Mouse (Mus musculus): ENCODE results near the gene Adssl1.

Gene Adssl1

GRCm38 (mm10) chr12:112653157-112653824 is 33.4 kb downstream of the Adssl1 start:
- DNase-seq (ENCODE audit: low spot score in 2 of 2) = peak; percentile 59 to 74

GRCm38 (mm10) chr12:112654076-112654475 is 34.2 kb downstream of the Adssl1 start:
- DNase-seq (ENCODE audit: low spot score in 2 of 2) = no peak

DNA sequence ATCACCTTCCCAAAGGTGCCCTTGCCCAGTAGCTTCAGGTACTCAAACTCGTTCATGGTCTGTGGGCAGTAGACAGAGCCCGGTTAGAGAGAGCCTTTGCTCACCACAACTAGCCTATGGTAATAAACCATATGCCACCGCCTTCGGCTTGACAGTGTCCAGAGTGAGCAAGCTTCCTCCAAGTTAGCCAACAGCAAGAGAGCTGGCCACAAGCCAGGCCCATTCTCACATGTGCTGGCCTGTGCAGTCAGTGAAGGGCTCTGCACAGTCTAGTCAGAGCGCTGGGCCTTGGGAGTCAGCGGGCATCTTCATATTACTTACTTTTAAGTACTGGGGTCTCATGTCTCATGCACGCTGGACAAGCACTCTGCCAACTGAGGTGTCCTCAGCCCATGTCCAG is 38.8 kb downstream of the Adssl1 start:
- no peak for DNase-seq (ENCODE audit: low spot score in 2 of 2)

GRCm38 (mm10) chr12:112659109-112659508 is 39.3 kb downstream of the Adssl1 start:
- DNase-seq (ENCODE audit: low spot score in 2 of 2) = no peak

DNA sequence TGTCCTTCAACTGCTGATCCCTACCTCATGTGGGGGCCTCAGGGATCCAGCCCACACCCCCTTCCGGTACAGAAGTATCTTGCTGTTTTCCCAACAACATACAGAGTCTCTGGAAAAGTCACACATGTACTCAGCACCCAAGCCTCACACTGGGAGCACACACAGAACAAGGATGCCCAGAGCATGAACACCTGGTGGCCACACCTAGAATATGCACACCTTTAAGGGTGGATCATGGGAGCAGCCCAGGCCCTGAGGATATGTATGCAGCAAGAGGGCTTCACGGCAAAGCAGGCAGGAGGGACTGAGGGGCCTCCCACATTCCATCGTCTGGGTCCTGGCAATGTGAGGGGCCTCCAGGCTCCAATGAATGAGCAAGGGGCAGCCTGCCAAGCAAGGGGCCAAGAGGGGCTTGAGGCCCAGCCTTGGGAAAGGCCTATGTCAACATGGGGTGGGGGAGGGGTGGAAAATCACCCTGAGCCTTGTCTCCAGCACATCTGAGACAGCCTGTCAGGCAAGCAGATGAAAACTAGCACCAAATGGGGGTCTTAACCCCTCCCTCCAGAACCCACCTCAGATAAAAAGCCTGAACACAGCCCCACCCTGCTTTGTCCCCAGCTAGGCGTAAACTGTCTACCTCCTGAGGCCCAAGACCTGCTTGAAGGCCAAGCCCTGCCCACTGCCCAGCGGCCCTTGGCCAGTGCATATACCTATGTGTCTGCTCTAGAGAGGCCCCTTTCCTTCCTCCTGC is 40.9 kb downstream of the Adssl1 start:
- DNase-seq (ENCODE audit: low spot score in 2 of 2) = no peak

GRCm38 (mm10) chr12:112661327-112661605 is 41.4 kb downstream of the Adssl1 start:
- DNase-seq (ENCODE audit: low spot score in 2 of 2) = no peak

DNA sequence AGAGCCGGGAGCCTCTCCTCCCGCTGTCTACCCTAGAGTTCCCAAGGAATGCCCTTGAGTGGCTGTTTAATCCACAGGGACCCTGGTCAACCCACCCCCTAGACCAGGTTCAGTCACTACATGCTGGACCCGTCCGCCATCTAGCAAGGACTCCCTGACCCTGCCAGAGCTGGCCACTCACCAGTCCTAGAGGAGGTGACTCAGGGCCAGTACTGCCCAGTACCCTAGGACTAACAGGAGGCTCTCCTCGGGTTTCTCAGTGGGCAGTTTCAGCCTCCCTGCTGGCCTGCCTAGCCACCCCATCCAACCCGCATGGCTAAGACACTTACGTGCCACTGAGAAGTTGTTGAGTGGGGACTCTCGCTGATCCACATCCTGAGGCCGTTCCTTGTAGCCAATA is 42.0 kb downstream of the Adssl1 start:
- no peak for DNase-seq (ENCODE audit: low spot score in 2 of 2)

- no peak for DNase-seq (ENCODE audit: low spot score in 2 of 2)
These were observed 43.5 kb downstream of the Adssl1 start for GRCm38 (mm10) chr12:112663303-112663702.

DNA sequence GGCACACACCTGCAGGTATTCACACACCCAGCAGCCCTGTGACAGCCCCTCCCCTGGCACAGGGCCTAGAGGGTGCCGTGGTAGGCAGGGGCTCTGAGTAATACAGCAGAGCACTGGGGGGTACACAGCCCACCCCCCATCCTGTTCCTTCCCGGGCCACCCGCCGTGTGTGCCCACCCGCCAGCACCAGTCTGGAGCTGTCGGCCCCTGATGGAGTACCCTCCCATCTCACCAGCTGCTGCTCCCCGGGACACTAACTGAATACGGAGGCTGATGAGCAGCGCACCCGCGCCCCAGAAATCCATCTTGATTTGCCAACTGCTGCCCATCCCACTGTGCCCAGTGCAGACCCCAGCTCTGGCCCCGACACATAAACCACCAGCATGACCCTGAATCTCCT is 43.9 kb downstream of the Adssl1 start:
- no peak for DNase-seq (ENCODE audit: low spot score in 2 of 2)

DNA sequence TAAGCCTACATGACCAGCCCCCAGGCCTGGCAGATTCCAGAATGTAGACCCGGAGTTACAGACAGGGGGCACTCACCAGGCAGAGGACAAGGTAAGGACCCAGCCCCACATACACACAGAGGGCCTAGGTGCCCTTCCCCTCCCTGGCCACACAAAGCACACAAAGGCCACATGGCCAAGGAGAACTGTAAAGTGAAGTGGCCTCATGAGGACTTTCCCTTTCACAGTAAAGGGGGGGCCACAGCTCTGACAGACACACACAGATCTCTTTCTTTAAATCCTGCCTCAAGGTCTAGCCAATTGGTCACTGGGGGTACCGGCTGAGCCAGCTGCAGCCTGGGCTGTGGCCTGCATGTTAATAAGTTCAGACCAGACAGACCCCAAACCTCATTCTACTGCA is 44.3 kb downstream of the Adssl1 start:
- no peak for DNase-seq (ENCODE audit: low spot score in 2 of 2)

DNA sequence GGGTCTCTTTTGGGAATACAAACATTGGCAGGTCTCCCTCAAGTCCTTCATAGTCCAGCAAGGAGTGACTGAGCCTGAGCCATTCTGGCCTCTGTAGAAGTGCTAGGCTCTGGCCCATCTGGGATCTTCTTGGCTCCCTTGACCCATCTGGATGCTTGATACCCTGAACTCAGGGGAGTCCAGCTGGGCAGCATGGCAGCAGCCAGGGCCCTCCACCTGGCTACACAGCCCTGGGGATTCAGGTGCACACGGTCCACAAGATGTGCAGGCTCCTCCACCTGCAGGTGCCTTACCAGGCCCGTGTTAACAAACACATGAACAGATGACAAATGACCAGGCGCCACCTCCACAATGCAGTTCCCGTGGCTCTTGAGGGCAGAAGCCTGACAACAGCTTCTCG is 44.8 kb downstream of the Adssl1 start:
- DNase-seq (ENCODE audit: low spot score in 2 of 2) = no peak

- DNase-seq (ENCODE audit: low spot score in 2 of 2) = peak; percentile 60 to 67
These were observed 45.6 kb downstream of the Adssl1 start for GRCm38 (mm10) chr12:112665445-112665844.

GRCm38 (mm10) chr12:112665881-112666544 is 46.2 kb downstream of the Adssl1 start:
- no peak for DNase-seq (ENCODE audit: low spot score in 2 of 2)

DNA sequence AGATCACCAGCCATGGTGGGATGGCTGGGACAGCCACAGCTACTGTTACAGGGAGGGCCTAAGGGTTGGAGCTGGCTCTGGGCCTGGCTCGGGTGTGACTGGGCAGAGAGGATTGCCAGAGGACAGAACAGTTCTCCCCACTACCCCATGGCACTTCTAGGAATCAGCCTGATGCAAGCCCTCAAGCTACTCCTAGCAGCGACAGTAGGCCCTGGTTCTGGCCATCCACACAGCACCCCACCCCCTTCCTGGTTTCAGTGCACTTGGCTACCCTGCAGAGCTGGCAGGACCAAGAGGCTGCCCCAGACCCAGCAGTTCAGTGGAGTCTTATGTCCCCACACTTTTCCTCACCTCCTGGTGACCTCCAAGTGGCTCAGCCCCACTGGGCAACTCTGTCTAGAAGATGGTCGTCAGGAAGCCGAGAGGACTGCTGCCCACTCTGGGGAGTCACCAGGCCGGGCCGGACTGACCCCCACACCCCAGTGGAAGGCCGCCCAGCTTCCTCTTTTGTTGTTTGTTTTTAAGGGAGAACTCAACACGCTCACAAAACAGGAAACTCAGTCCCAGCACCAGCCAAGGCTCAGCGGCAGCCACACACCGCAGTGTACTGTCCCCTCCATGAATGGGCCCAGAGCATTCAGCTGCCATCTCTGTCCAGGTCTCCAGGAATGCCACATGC is 47.9 kb downstream of the Adssl1 start:
- DNase-seq (ENCODE audit: low spot score in 2 of 2) = no peak

DNA sequence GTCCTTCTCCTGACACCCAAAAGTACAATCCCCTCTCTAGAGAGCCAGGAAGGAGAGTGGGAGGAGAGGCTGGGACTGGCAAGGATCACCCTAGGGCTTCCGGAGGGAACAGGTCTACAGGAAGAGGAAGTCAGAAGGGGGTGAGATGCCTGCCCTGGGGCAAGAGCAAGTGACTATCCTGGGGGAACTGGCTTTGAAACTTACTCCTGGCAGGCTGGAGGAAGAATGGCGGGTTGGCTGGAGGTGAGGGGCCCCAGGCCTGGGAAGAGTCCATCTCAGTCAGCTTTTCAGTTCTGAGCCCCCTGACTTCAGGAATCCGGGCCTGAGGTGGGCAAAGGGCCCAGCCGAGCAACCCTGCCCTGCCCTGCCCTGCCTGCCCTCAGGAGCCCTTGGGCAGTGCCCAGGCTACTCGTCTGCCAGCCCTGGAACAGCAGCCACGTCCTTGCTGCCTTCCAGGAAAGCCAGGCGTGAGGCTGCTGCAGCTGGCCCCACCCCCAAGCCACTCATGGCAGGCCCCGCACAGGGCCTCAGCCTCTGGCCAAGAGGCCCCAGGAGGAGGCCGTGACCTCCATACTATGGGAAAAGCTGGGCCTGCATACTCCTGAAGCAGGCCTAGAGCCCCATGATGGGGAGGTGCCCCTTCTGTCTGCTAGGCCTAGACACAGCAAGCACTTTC is 51.0 kb downstream of the Adssl1 start:
- DNase-seq (ENCODE audit: low spot score in 2 of 2) = no peak

GRCm38 (mm10) chr12:112671891-112672290 is 52.0 kb downstream of the Adssl1 start:
- no peak for DNase-seq (ENCODE audit: low spot score in 2 of 2)

DNA sequence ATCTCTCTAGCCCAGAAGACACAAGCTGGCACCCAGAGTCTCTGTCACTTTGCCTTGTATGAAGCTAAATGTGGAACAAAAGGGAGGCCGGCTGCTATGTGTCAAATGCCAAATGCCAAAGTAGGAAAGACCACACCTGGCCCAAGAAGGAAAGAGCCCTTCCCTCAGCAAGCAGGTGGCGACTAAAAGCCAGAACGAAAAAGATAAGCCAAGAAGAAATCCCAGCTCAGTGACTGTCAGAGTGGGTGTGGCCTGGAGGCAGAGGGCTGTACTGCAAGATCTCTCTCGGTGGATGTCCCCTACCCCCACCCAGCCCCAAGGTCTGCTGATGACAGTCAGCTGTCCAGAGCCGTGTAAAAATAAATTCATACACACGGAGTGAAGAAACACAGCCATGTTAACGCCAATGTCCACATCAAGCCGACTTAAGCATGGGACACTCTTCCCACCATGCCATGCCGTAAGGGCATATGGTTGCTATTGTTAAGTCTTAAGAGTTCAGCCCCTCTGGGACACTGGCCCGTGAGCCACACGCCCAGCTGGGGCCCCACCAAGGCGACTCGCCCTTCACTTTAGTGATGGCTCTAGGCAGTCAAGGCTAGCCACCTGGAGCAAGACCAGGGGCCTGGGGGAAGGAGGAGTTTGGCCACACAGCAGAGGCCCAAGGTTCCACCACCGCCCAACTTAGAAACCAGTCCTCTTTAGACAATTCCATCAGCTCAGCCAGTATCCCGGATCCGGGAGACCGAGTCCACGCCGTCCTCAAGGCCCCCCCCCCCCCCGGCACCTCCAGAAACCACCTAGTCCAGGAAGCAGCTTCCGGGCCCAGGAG is 53.1 kb downstream of the Adssl1 start:
- no peak for DNase-seq (ENCODE audit: low spot score in 2 of 2)

DNA sequence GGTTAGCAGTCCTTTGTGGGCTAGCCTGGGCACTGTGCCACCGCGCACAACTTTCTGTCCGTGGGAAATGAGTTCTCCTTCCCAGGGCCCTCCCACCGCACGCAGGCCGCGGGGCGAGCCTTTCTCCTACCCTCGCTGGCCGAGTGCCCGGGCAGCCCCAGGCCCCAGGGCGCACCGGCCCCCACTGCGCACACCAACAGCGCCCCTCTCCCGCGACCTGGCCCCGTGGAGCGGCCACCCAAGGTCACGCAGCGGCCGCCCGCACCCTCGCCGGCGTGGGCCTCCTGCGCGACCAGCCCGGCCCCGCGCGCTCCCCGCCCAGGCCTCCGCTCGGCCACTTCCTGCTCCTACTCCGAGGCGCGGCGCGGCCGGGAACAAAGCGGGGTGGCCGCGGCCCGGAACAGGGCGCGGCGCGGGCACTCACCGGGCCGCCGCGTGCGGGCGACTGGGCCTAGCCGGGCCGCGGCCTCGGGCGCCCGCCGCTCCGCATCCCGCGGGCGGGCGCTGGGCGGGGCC is 53.8 kb downstream of the Adssl1 start:
- DNase-seq (ENCODE audit: low spot score in 2 of 2) = no peak

DNA sequence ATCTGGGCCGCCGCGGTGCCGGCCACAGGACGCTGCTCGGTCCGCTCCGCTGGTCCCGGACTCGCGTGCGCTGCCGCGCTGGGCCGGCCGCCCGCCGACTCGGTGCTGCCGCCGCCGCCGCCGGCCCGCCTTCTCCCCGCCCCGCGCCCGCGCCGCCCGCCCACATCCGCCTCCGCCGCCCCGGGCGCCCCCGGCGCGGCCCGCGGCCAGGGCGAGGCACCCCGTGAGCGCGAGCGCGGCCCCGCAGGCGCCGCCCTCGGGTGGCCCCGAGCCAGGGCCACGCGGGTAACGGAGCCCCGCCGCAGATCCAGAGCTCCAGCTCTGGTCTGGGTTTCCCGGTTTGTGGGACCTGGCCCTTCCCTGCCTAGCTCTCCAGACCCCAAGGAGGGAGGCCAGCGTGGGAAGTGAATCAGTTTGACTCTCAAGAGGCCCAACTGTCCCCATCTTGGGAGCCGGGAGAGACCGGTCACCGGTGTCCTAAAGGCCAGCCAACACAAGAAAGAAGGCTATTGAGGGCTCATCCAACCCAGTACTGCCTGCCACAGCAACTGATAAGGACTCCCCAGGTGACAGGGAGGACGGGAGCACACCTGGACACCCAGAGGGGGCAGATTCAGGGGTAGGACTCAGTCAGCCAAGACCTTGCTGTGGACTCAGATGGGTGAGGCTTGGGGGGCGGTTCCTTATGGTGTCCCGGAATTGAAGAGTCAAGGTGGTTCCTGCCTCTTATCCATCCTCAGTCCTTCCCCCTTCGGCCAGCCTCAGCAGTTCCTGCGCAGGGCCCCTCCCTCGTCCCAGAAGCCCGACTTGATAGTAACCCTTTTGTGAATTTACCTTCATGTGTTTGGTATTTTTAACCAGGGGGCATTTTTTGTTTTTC is 54.5 kb downstream of the Adssl1 start, which contains the start of gene Akt1:
TSS of gene Akt1 (minus strand) at position 753 of the 880 bp plus-strand sequence.
- DNase-seq (ENCODE audit: low spot score in 2 of 2) = no peak
